Mouse (Mus musculus) C2C12 (cell line): Measurements from ENCODE around the gene Ypel3.

Experiments
- CTCF ChIP-seq: IDR thresholded peaks from one replicate; pipeline ENCODE4 v1.5.1; 2011; ENCODE audit not compliant: control insufficient read depth, insufficient read depth, insufficient read length
- MAX ChIP-seq: IDR thresholded peaks from one replicate; pipeline ENCODE4 v1.6.1; 2011; ENCODE audit warnings: mild to moderate bottlenecking, control low read depth
- MYOD1 ChIP-seq: IDR thresholded peaks from one replicate; pipeline ENCODE4 v1.6.1; 2011; ENCODE audit warnings: low read depth; ENCODE audit not compliant: control insufficient read depth, insufficient read length

- TF ChIP-seq CTCF (no peak), MYOD1 (no peak), MAX (no peak)
These were observed 23.7 kb downstream of the Ypel3 start for GRCm38 (mm10) chr7:126800269-126801056.
